Mouse (Mus musculus) CH12.LX (cell line): Measurements from ENCODE around the gene Abca17. TPM values are rescaled to one million over a fixed set of nuclear protein-coding genes. Genes with fewer than 3 reads are reported as not detected.

Experiments
- DNase-seq: peaks from one replicate; pipeline ENCODE4 v3.0.0-alpha.2; 2013; ENCODE audit errors: extremely low read depth
- H3K27ac ChIP-seq: 2 replicates; pipeline ENCODE4 v1.5.1; 2012; ENCODE audit warnings: low read depth, mild to moderate bottlenecking, control low read depth, moderate library complexity; ENCODE audit not compliant: insufficient read depth
- H3K27me3 ChIP-seq: replicated peaks from 2 replicates; pipeline ENCODE3; 2012; ENCODE audit warnings: inconsistent platforms
- H3K36me3 ChIP-seq, 2 experiments: replicated peaks in 1 of 2; 2 replicates each; pipeline versions ENCODE3 to v1.6.1; 2012; ENCODE audit warnings: inconsistent platforms in 1 of 2, low read length in 1 of 2, mild to moderate bottlenecking in 1 of 2, mixed read lengths in 1 of 2, moderate library complexity in 1 of 2; ENCODE audit not compliant: control insufficient read depth in 1 of 2, insufficient read depth in 1 of 2
- H3K4me1 ChIP-seq, 2 experiments: 2 replicates each; pipeline ENCODE4 v1.6.1; 2012; ENCODE audit warnings: inconsistent platforms in 1 of 2, moderate library complexity in 1 of 2; ENCODE audit not compliant: insufficient read depth in 2 of 2, control insufficient read depth in 1 of 2
- H3K4me2 ChIP-seq: 2 replicates; pipeline ENCODE4 v1.6.1; 2012; ENCODE audit warnings: low read depth, mild to moderate bottlenecking, control low read depth; ENCODE audit not compliant: poor library complexity, insufficient read depth, severe bottlenecking
- H3K4me3 ChIP-seq, 3 experiments: fragments of 150-350 bp in 1 of 3; sonication (generic) in 1 of 3; replicated peaks in 1 of 3; 2 replicates each; pipeline versions ENCODE3 to v1.5.1; 2011 to 2012; ENCODE audit warnings: low read depth in 2 of 3, low read length in 2 of 3, mild to moderate bottlenecking in 2 of 3, moderate library complexity in 2 of 3, control low read depth in 1 of 3, improper control_type of control experiment in 1 of 3, inconsistent platforms in 1 of 3, mixed read lengths in 1 of 3; ENCODE audit not compliant: poor library complexity in 1 of 3
- H3K79me2 ChIP-seq: replicated peaks from 2 replicates; pipeline ENCODE4 v1.6.1; 2012; ENCODE audit warnings: mild to moderate bottlenecking, moderate library complexity; ENCODE audit not compliant: control insufficient read depth, poor library complexity, insufficient read depth, severe bottlenecking; ENCODE audit errors: extremely low read depth
- H3K9ac ChIP-seq: 2 replicates; pipeline ENCODE4 v1.6.1; 2012; ENCODE audit warnings: low read depth, mild to moderate bottlenecking, control low read depth, moderate library complexity; ENCODE audit not compliant: insufficient read depth
- H3K9me3 ChIP-seq: replicated peaks from 2 replicates; pipeline ENCODE3; 2012; ENCODE audit warnings: low read length, inconsistent platforms, mixed read lengths
- BHLHE40 ChIP-seq: IDR thresholded peaks from 2 replicates; pipeline ENCODE4 v1.6.1; 2011; ENCODE audit warnings: mild to moderate bottlenecking, low read depth, low read length, improper control_type of control experiment
- ELF1 ChIP-seq: IDR thresholded peaks from 2 replicates; pipeline ENCODE4 v1.6.1; 2014; ENCODE audit warnings: low read depth, mild to moderate bottlenecking, inconsistent platforms, low read length, improper control_type of control experiment
- GABPA ChIP-seq: IDR thresholded peaks from 2 replicates; pipeline ENCODE4 v1.6.1; 2012; ENCODE audit warnings: low read depth, low read length, improper control_type of control experiment, inconsistent platforms; ENCODE audit not compliant: insufficient replicate concordance
- JUN ChIP-seq: IDR thresholded peaks from 2 replicates; pipeline ENCODE4 v1.6.1; 2011; ENCODE audit warnings: low read depth, mild to moderate bottlenecking, low read length, improper control_type of control experiment, moderate library complexity; ENCODE audit not compliant: insufficient read depth
- MXI1 ChIP-seq: IDR thresholded peaks from 2 replicates; pipeline ENCODE4 v1.6.1; 2011; ENCODE audit warnings: mild to moderate bottlenecking, low read depth, low read length, improper control_type of control experiment
- MYC ChIP-seq: IDR thresholded peaks from 2 replicates; pipeline ENCODE4 v1.6.1; 2011; ENCODE audit warnings: low read depth, mild to moderate bottlenecking, improper control_type of control experiment, low read length
- NELFE ChIP-seq: IDR thresholded peaks from 2 replicates; pipeline ENCODE4 v1.6.1; 2011; ENCODE audit warnings: low read depth, low read length, improper control_type of control experiment
- PAX5 ChIP-seq: IDR thresholded peaks from 2 replicates; pipeline ENCODE4 v1.6.1; 2012; ENCODE audit warnings: low read length, inconsistent platforms, mixed read lengths
- POLR2AphosphoS2 ChIP-seq: IDR thresholded peaks from 2 replicates; pipeline ENCODE4 v1.6.1; 2011; ENCODE audit warnings: low read depth, low read length, improper control_type of control experiment
- RCOR1 ChIP-seq: conservative IDR thresholded peaks from 2 replicates; pipeline ENCODE4 v1.6.1; 2012; ENCODE audit warnings: low read depth, mild to moderate bottlenecking, inconsistent platforms, low read length, improper control_type of control experiment
- SIN3A ChIP-seq: IDR thresholded peaks from 2 replicates; pipeline ENCODE4 v1.6.1; 2012; ENCODE audit warnings: low read length, improper control_type of control experiment, inconsistent platforms
- SMC3 ChIP-seq: IDR thresholded peaks from 2 replicates; pipeline ENCODE4 v1.6.1; 2011; ENCODE audit warnings: low read depth, low read length, improper control_type of control experiment
- UBTF ChIP-seq: IDR thresholded peaks from 2 replicates; pipeline ENCODE4 v1.6.1; 2012; ENCODE audit warnings: low read depth, mild to moderate bottlenecking, inconsistent platforms, low read length, improper control_type of control experiment, moderate library complexity
- USF1 ChIP-seq: IDR thresholded peaks from 2 replicates; pipeline ENCODE4 v1.6.1; 2014; ENCODE audit warnings: low read depth, mild to moderate bottlenecking, inconsistent platforms, low read length, improper control_type of control experiment
- USF2 ChIP-seq: conservative IDR thresholded peaks from 2 replicates; pipeline ENCODE4 v1.6.1; 2011; ENCODE audit warnings: low read depth, low read length, improper control_type of control experiment
- ZKSCAN1 ChIP-seq: IDR thresholded peaks from 2 replicates; pipeline ENCODE4 v1.6.1; 2012; ENCODE audit warnings: low read depth, inconsistent platforms, low read length, improper control_type of control experiment, borderline replicate concordance
- ZMIZ1 ChIP-seq: IDR thresholded peaks from 2 replicates; pipeline ENCODE4 v1.6.1; 2012; ENCODE audit warnings: low read depth, mild to moderate bottlenecking, inconsistent platforms, low read length, improper control_type of control experiment
- ZNF384 ChIP-seq: IDR thresholded peaks from 2 replicates; pipeline ENCODE4 v1.6.1; 2012; ENCODE audit warnings: low read depth, low read length, improper control_type of control experiment, inconsistent platforms
- dilution Hi-C: fragments of 300-500 bp; cut with MboI; formaldehyde crosslinking; loops from 2 replicates; pipeline ENCODE4 v1.14.3; 2020; ENCODE audit warnings: low sequenced_read_pairs; ENCODE audit not compliant: extremely low pct_unique_long_range_greater_than_20kb, extremely low pct_ligation_motif_present
- in situ Hi-C: fragments of 300-500 bp; cut with MboI; formaldehyde crosslinking; loops from 3 replicates; pipeline ENCODE4 v1.14.3; 2019; ENCODE audit warnings: low sequenced_read_pairs, low pct_ligation_motif_present, low pct_unique_long_range_greater_than_20kb, mixed read lengths
- polyA plus RNA-seq: library from polyadenylated mRNA; unstranded; fragments of >175 nt; gene quantifications from 2 replicates; pipeline ENCODE4 v1.2.1, GENCODE M21; 2012; ENCODE audit warnings: low read depth; ENCODE audit not compliant: insufficient read length
- total RNA-seq, 2 experiments: library from RNA; depleted of rRNA; stranded (reverse); fragments of 300-350 nt in 1 of 2; fragments of >200 nt in 1 of 2; gene quantifications; 2 replicates each; pipeline ENCODE4 v1.2.3; 2012 to 2014

Gene Abca17
- total and polyA plus RNA-seq, 3 experiments = not detected

- H3K36me3 ChIP-seq = peaks cover 0 to 39% of the 10 kb centered on the region in 2 experiments
- dilution Hi-C loops = no loop called here
- TF ChIP-seq RCOR1 (no peak), USF1 (no peak), MYC (no peak), ZNF384 (no peak), USF2 (no peak), BHLHE40 (no peak), NELFE (no peak), ZMIZ1 (no peak), SIN3A (no peak)
- no peak for DNase-seq
- no peak overlapping the region for H3K4me2 ChIP-seq
- H3K9me3 ChIP-seq = no peaks in the 10 kb centered on the region
- no peaks in the 10 kb centered on the region for H3K79me2 ChIP-seq
- in situ Hi-C loops = loop anchor here (5.0 kb wide), 1 partner anchor 37 kb away; no protein-coding TSS in a partner anchor
- H3K4me1 ChIP-seq = peaks cover 0 to 14% of the 10 kb centered on the region in 2 experiments; a peak in 2 of 4 replicates
- H3K27me3 ChIP-seq = no peaks in the 10 kb centered on the region
- H3K4me3 ChIP-seq = no peak overlapping the region
- no peak overlapping the region for H3K27ac ChIP-seq
- no peak overlapping the region for H3K9ac ChIP-seq
Measured at GRCm38 (mm10) chr17:24359903-24360302, 9.0 kb upstream of the Abca17 start.

- no peak for TF ChIP-seq POLR2AphosphoS2
- no peak for TF ChIP-seq BHLHE40
- no peak for TF ChIP-seq USF1
- TF ChIP-seq, all 38 proteins: peak for 0
- H3K27me3 ChIP-seq = no peaks in the 10 kb centered on the region
- no peak overlapping the region for H3K9ac ChIP-seq
- dilution Hi-C loops (no loop called here), in situ Hi-C loops (no loop called here)
- no peak overlapping the region for H3K27ac ChIP-seq
- no peaks in the 10 kb centered on the region for H3K9me3 ChIP-seq
- H3K36me3 ChIP-seq = peaks cover 0 to 30% of the 10 kb centered on the region in 2 experiments
- DNase-seq = no peak
- peaks cover 0 to 23% of the 10 kb centered on the region in 2 experiments; a peak in 2 of 4 replicates for H3K4me1 ChIP-seq
- H3K79me2 ChIP-seq = no peaks in the 10 kb centered on the region
- H3K4me2 ChIP-seq = no peak overlapping the region
- no peak overlapping the region for H3K4me3 ChIP-seq
Measured at GRCm38 (mm10) chr17:24359006-24359405, 8.1 kb upstream of the Abca17 start.

- dilution Hi-C loops = no loop called here
- TF ChIP-seq ZKSCAN1 = no peak
- TF ChIP-seq MXI1 = no peak
- TF ChIP-seq JUN = no peak
- no peak for TF ChIP-seq ELF1
- no peak for TF ChIP-seq PAX5
- no peak for TF ChIP-seq GABPA
- no peak for TF ChIP-seq SMC3
- no peak for TF ChIP-seq UBTF
- TF ChIP-seq, all 38 proteins: peak for 0
- in situ Hi-C loops = no loop called here
- H3K27me3 ChIP-seq = peaks cover 3% of the 10 kb centered on the region
- no peaks in the 10 kb centered on the region for H3K9me3 ChIP-seq
- no peak overlapping the region for H3K4me3 ChIP-seq
- no peak for DNase-seq
- H3K27ac ChIP-seq = no peak overlapping the region
- no peaks in the 10 kb centered on the region for H3K79me2 ChIP-seq
- peaks cover 0 to 19% of the 10 kb centered on the region in 2 experiments for H3K36me3 ChIP-seq
- H3K9ac ChIP-seq = no peak overlapping the region
- peaks cover 4 to 44% of the 10 kb centered on the region in 2 experiments; a peak in 3 of 4 replicates for H3K4me1 ChIP-seq
- H3K4me2 ChIP-seq = no peak overlapping the region
Measured at GRCm38 (mm10) chr17:24355284-24355683, 4.4 kb upstream of the Abca17 start.
